Mouse (Mus musculus) megakaryocyte, embryonic 14.5 days (primary cell): ENCODE results near the gene Tbc1d20. TPM values are rescaled to one million over a fixed set of nuclear protein-coding genes. Genes with fewer than 3 reads are reported as not detected.

Experiments used
- H3K27me3 ChIP-seq: replicated peaks from 2 replicates; pipeline ENCODE3; 2012; ENCODE audit warnings: inconsistent platforms
- H3K36me3 ChIP-seq: replicated peaks from 2 replicates; pipeline ENCODE3; 2012; ENCODE audit warnings: low read length, inconsistent platforms, mixed read lengths
- H3K4me1 ChIP-seq: 2 replicates; pipeline ENCODE4 v1.6.1; 2012; ENCODE audit warnings: inconsistent platforms
- H3K4me3 ChIP-seq: replicated peaks from 2 replicates; pipeline ENCODE3; 2012; ENCODE audit warnings: moderate library complexity, mild to moderate bottlenecking, inconsistent platforms
- H3K9me3 ChIP-seq: 2 replicates; pipeline ENCODE4 v1.6.1; 2012; ENCODE audit warnings: inconsistent platforms
- FLI1 ChIP-seq: IDR thresholded peaks from 2 replicates; pipeline ENCODE4 v1.6.1; 2012; ENCODE audit warnings: low read length, inconsistent platforms, mixed read lengths
- GATA1 ChIP-seq: IDR thresholded peaks from 3 replicates; pipeline ENCODE4 v1.6.1; 2012; ENCODE audit warnings: mixed read lengths, low read length, inconsistent platforms, borderline replicate concordance
- polyA plus RNA-seq: library from polyadenylated mRNA; stranded (reverse); fragments of >175 nt; gene quantifications from 2 replicates; pipeline ENCODE4 v1.2.3, GENCODE M21; 2012; ENCODE audit warnings: low replicate concordance; ENCODE audit not compliant: insufficient read depth

The Tbc1d20 gene
- polyA plus RNA-seq, 1 experiment: 6.9 TPM

- TF ChIP-seq GATA1 (no peak), FLI1 (no peak)
- Histone ChIP-seq H3K4me3 (no peak overlapping the region), H3K36me3 (peaks cover 97% of the 10 kb centered on the region), H3K9me3 (no peaks in the 10 kb centered on the region), H3K27me3 (no peaks in the 10 kb centered on the region), H3K4me1 (peaks cover 40% of the 10 kb centered on the region)
Measured at GRCm38 (mm10) chr2:152323971-152324370, 30.3 kb downstream of the Tbc1d20 start.

- Histone ChIP-seq H3K36me3 (peaks cover 97% of the 10 kb centered on the region), H3K9me3 (no peaks in the 10 kb centered on the region), H3K4me1 (peaks cover 49% of the 10 kb centered on the region), H3K27me3 (no peaks in the 10 kb centered on the region), H3K4me3 (no peak overlapping the region)
- no peak for TF ChIP-seq FLI1
- TF ChIP-seq GATA1: no peak
Measured at GRCm38 (mm10) chr2:152324842-152325241, 31.2 kb downstream of the Tbc1d20 start.

GRCm38 (mm10) chr2:152326157-152326556 is 32.5 kb downstream of the Tbc1d20 start:
- no peak overlapping the region for H3K4me3 ChIP-seq
- peaks cover 62% of the 10 kb centered on the region for H3K4me1 ChIP-seq
- no peaks in the 10 kb centered on the region for H3K27me3 ChIP-seq
- no peaks in the 10 kb centered on the region for H3K9me3 ChIP-seq
- TF ChIP-seq FLI1: no peak
- TF ChIP-seq GATA1: no peak
- peaks cover 96% of the 10 kb centered on the region for H3K36me3 ChIP-seq

GRCm38 (mm10) chr2:152326654-152327053 is 33.0 kb downstream of the Tbc1d20 start:
- Histone ChIP-seq H3K9me3 (no peaks in the 10 kb centered on the region), H3K4me1 (peaks cover 65% of the 10 kb centered on the region), H3K4me3 (no peak overlapping the region), H3K36me3 (peaks cover 91% of the 10 kb centered on the region), H3K27me3 (no peaks in the 10 kb centered on the region)
- TF ChIP-seq GATA1 (no peak), FLI1 (no peak)

GRCm38 (mm10) chr2:152327980-152328379 is 34.4 kb downstream of the Tbc1d20 start:
- no peak for TF ChIP-seq FLI1
- peaks cover 69% of the 10 kb centered on the region for H3K4me1 ChIP-seq
- H3K36me3 ChIP-seq: peaks cover 78% of the 10 kb centered on the region
- H3K4me3 ChIP-seq: peak overlapping the region; percentile 59
- H3K27me3 ChIP-seq: no peaks in the 10 kb centered on the region
- no peaks in the 10 kb centered on the region for H3K9me3 ChIP-seq

- H3K27me3 ChIP-seq: no peaks in the 10 kb centered on the region
- H3K36me3 ChIP-seq: peaks cover 48% of the 10 kb centered on the region
- peaks cover 79% of the 10 kb centered on the region for H3K4me1 ChIP-seq
- TF ChIP-seq GATA1 (no peak), FLI1 (no peak)
- H3K9me3 ChIP-seq: no peaks in the 10 kb centered on the region
- peak overlapping the region; percentile 98 for H3K4me3 ChIP-seq
Measured at GRCm38 (mm10) chr2:152330858-152331423, 37.3 kb downstream of the Tbc1d20 start.

- peaks cover 72% of the 10 kb centered on the region for H3K4me1 ChIP-seq
Measured at GRCm38 (mm10) chr2:152332101-152332825, 38.6 kb downstream of the Tbc1d20 start, which contains the start of gene Rbck1. Gene Rbck1 (minus strand): TSS chr2:152332653.

GRCm38 (mm10) chr2:152333345-152334006 is 39.8 kb downstream of the Tbc1d20 start:
- peaks cover 60% of the 10 kb centered on the region for H3K4me1 ChIP-seq
- TF ChIP-seq GATA1: no peak
- no peak for TF ChIP-seq FLI1
- H3K4me3 ChIP-seq: peak overlapping the region; percentile 59
- H3K9me3 ChIP-seq: no peaks in the 10 kb centered on the region
- no peaks in the 10 kb centered on the region for H3K27me3 ChIP-seq
- peaks cover 43% of the 10 kb centered on the region for H3K36me3 ChIP-seq

More at GRCm38 (mm10) chr2:152332101-152332825, 38.6 kb downstream of the Tbc1d20 start, which contains the start of gene Rbck1:
- Histone ChIP-seq H3K4me3 (peak within 1 kb of the TSS; percentile 98), H3K36me3 (peaks cover 40% of the 10 kb centered on the region), H3K9me3 (no peaks in the 10 kb centered on the region), H3K27me3 (no peaks in the 10 kb centered on the region)
- TF ChIP-seq GATA1: no peak
- no peak for TF ChIP-seq FLI1

GRCm38 (mm10) chr2:152335289-152335820 is 41.7 kb downstream of the Tbc1d20 start:
- H3K9me3 ChIP-seq: no peaks in the 10 kb centered on the region
- H3K4me1 ChIP-seq: peaks cover 41% of the 10 kb centered on the region
- TF ChIP-seq GATA1 (no peak), FLI1 (no peak)
- no peaks in the 10 kb centered on the region for H3K27me3 ChIP-seq
- peaks cover 42% of the 10 kb centered on the region for H3K36me3 ChIP-seq
- no peak overlapping the region for H3K4me3 ChIP-seq
